Mouse (Mus musculus) frontal cortex, postnatal 36 days (tissue): ENCODE data around the gene Morn5.

Experiments
- DNase-seq, 2 experiments: peaks; one replicate each; pipeline ENCODE4 v3.0.0; 2022; ENCODE audit warnings: low spot score in 2 of 2

The Morn5 gene

GRCm38 (mm10) chr2:36104436-36104955 is 55.2 kb downstream of the Morn5 start:
- no peak for DNase-seq

DNA sequence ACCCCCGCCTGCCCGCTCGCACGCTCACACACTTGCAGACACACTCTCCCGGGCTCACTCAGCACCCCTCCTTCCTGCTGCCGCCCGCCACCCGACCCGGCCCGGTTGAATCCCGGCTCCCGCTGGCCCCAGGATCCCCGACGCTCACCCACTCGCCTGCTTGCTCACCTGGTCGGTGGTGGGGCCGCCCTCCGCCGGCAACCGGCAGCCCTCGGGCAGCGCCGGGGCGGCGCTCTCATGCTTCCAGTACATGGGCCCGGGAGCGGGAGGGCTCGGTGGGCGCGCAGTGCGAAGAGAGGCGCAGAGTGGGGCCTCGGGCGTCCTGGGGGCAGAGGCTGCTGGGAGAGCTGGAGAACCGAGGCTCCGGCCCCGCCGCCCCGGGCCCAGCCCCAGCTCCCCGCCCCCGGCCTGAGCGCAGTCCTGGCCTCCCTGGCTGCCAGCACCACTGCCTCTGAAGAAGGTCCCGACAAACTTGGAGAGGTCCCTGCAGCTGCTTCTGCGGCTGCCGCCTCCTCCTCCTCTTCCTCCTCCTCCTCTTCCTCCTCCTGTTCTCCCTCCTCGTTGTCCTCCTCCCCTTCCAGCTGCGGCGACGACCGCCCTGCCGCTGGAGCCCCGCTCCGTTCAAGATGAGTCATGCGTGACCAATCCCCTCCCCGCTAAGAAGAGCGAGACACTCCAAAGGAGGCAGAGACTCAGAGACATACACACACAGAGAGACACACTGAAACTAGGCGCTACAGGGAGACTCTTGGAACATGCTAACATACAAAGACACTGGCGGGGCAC is 55.9 kb downstream of the Morn5 start, which contains the start of gene Lhx6:
Lhx6 (minus strand) TSS at position 453 of the 786 bp plus-strand sequence.
- no peak for DNase-seq

- no peak for DNase-seq
Observed at GRCm38 (mm10) chr2:36108615-36109014, 59.4 kb downstream of the Morn5 start.

GRCm38 (mm10) chr2:36112632-36113031 is 63.4 kb downstream of the Morn5 start:
- no peak for DNase-seq

- no peak for DNase-seq
Observed at GRCm38 (mm10) chr2:36126795-36127429, 77.7 kb downstream of the Morn5 start.

GRCm38 (mm10) chr2:36127973-36128372 is 78.7 kb downstream of the Morn5 start:
- no peak for DNase-seq

DNA sequence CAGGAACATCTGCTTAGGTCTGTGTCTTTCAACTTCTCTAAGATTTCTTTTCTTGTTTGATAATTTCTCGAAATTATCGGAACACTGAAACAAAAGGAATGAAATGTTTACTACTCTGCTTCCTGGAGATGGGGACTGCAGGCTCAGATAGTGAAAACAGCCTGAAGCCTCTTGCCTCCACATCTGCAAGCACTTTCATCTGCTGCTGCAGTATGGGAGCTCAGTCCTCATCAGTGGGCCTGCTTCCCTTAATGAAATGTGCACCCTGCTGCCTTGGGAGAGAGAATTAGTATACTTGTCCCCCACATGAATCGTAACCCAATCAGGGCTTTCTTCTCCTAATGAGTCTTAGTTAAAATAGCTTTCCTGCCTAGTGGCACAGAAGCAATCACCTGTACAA is 79.8 kb downstream of the Morn5 start:
- no peak for DNase-seq
